Mouse (Mus musculus) embryonic fibroblast, embryonic 13.5 days (primary cell): ENCODE measurements at regions not wholly inside any gene's neighbourhood (a gene's known extent, or its start where the extent isn't known, plus 50 kb on each side); places are given as distances from the start of the nearest gene placed in this dataset.

Experiments used
- CTCF ChIP-seq: IDR thresholded peaks from 2 replicates; pipeline ENCODE4 v1.5.1; 2011; ENCODE audit warnings: mild to moderate bottlenecking, control low read depth, low read length, moderate library complexity, borderline replicate concordance; ENCODE audit not compliant: insufficient read depth
- POLR2A ChIP-seq: IDR thresholded peaks from 2 replicates; pipeline ENCODE4 v1.6.1; 2011; ENCODE audit warnings: low read depth, mild to moderate bottlenecking, control low read depth, low read length, moderate library complexity

- TF ChIP-seq POLR2A (no peak), CTCF (no peak)
These were observed 147.9 kb downstream of the Rchy1 start for GRCm38 (mm10) chr5:91814956-91815355.
